Mouse (Mus musculus) skeletal muscle tissue, postnatal 0 days (tissue): ENCODE data around the gene Zfp846. TPM values are rescaled to one million over a fixed set of nuclear protein-coding genes. Genes with fewer than 3 reads are reported as not detected.

Source experiments
- polyA plus RNA-seq: library from polyadenylated mRNA; unstranded; fragments of >200 nt; fragmentation: Nextera tagmentation; extraction: Ambion mirVana; gene quantifications from 2 replicates; pipeline ENCODE4 v1.2.1, GENCODE M21; 2015

The Zfp846 gene
- 5.5 and 7.1 TPM in 2 replicates for polyA plus RNA-seq

DNA sequence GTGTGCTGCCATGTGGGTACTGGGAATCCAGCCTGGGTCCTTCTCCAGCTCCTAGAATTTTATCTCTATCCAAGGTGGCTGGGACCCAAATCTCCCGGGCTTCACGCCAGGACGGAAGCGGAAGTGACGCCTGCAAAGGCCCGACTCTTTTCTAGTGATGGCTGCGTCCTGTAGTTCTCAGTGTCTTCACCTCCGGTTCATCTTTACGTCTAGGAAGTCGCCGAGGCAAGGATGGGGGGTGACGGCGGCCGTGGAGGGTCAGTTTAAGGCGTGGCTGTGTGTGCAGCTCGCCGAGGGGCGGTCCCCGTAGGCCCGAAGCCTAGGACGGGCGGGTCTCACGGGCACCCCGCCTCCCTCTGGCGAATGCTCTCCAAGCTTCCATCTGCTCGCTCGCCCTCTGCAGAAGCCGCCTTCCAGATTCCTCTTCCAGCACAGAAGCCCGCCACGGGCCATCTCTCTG, at the start of gene Zfp846:
TSS of gene Zfp846 (plus strand) at position 117 of the 460 bp plus-strand sequence.

DNA sequence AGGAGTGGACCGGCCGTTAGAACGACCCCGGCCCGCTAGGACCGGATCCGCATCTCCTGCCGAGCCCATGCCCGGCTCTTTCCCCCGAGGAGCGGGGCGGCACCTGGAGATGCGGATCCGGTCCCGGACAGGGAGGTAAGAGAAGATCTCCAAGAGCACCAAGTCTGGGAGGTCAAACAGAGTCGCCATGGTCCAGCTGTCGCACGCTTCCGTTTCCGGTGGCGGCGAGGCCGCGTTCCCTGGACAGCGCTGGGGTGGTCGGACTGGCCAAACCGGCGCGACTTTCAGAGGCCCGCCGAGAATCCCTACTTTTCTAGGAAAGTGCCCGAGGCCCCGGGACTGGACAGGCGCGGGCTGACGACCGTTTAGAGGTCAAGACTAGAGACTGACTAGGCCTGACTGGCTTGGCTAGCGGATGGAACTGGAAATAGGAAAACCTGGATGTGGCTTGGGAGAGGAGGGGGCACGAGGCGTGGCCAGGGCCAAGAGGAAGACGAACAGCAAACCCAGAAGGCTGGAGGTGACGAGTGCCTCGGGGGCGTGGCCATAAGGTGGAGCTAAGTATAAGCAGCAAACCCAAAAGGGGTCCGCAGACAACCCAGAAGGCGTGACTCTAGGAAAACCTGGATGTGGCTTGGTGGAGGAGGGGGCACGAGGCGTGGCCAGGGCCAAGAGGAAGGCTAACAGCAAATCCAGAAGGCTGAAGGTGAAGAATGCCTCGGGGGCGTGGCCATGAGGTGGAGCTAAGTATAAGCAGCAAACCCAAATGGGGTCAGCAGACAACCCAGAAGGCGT, 61.2 kb downstream of the Zfp846 start, which contains the start of gene Ubl5:
TSS of gene Ubl5 (plus strand) at position 778 of the 795 bp plus-strand sequence.

DNA sequence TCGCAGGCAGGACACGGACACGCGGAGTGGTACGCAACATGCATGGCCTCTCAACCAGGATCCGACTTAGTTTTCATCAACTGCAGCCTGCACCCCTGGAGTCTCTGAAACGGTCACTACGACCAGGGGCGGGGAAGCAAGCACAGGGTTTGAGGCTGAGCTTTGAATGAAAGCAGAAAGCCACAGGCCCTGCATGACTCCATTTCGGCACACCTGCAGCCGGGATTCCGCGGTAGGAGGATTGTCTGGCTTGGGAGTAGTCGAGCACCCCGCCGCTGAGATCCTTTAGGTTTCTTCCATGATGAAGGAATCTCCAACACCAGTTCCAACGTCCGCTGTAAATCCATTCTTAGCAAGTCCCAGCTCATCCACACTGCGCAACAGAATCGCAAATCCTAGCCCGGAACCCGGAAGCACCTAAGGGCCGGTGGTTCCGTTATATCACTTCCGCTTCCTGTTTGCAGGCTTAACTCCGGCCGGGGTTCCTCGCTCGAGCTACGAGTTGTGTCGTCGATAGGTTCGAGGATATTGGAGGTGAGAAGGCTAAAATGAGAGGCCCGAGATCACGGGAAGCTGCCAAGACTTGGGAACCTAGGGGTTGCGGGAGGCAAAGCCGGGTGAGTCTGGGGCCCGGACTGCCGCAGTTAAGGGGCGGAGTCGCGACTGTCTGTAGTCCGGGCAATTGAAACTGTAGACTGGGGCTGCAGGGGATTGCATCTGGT, 63.4 kb downstream of the Zfp846 start, which contains the start of gene Fbxl12:
TSS of gene Fbxl12 (minus strand) at position 408 of the 722 bp plus-strand sequence.

DNA sequence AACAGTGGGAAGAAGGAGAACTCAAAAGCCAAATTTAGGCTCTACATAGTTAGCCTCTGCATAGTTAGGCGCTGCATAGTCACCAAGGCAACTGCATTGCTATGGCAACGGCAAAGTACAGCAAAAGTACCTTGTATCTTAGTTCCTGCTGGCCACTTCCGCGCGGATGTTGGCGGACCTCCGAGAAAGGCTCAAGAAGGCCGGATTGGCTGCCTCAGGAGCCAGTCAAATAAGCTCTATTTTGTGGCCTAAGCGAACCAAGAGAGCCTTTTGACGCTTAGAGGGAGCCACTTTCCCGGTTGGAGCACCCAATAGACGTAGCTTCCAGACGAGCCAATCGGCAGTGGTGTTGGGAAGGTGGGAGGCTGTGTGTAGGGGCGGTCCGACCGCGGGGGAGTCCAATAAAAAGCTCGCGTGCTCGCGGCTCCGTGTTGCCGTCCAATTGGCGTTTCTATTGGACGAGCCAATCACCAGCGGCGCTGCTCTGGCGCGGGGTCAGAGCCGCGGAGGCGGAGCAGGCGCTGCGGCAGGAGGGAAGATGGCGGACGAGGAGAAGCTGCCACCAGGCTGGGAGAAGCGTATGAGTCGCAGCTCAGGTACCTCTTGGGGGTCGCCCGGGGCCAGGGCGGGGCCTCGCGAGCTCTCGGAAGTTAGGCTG, 70.6 kb downstream of the Zfp846 start, which contains the start of gene Pin1:
TSS of gene Pin1 (plus strand) at position 494 of the 658 bp plus-strand sequence.

Other genes starting within 250 kb of the Zfp846 start
- not detected in 2 replicates for gene Olfr18, start 245.2 kb upstream of the Zfp846 start, polyA plus RNA-seq
- gene Zfp560, start 196.1 kb upstream of the Zfp846 start, polyA plus RNA-seq: 33.3 and 35.1 TPM in 2 replicates
- 5.0 and 5.9 TPM in 2 replicates for gene Zfp26, start 121.1 kb upstream of the Zfp846 start, polyA plus RNA-seq
- gene Zfp426, start 88.5 kb upstream of the Zfp846 start, polyA plus RNA-seq: 7.0 and 7.2 TPM in 2 replicates
- 25.1 and 28.1 TPM in 2 replicates for gene Zfp266, start 59.9 kb upstream of the Zfp846 start, polyA plus RNA-seq
- 264 and 297 TPM in 2 replicates for gene Ubl5, start 61.6 kb downstream of the Zfp846 start, polyA plus RNA-seq
- gene Fbxl12, start 63.5 kb downstream of the Zfp846 start, polyA plus RNA-seq: 13.1 and 13.8 TPM in 2 replicates
- 30.5 and 31.7 TPM in 2 replicates for gene Pin1, start 70.8 kb downstream of the Zfp846 start, polyA plus RNA-seq
- 1.0 and 1.9 TPM in 2 replicates for gene Olfm2, start 165.1 kb downstream of the Zfp846 start, polyA plus RNA-seq
- gene Col5a3, start 233.8 kb downstream of the Zfp846 start, polyA plus RNA-seq: 32.7 and 37.9 TPM in 2 replicates
- gene Rdh8, start 237.2 kb downstream of the Zfp846 start, polyA plus RNA-seq: not detected in 2 replicates